Mouse (Mus musculus): ENCODE results near the gene Snrpf. TPM values are rescaled to one million over a fixed set of nuclear protein-coding genes. Genes with fewer than 3 reads are reported as not detected.

Snrpf gene
- total and polyA plus RNA-seq, 3 experiments: 144 to 186 (median 184) TPM

- Histone ChIP-seq H3K79me2 (replicated peaks; ENCODE audit: control insufficient read depth, extremely low read depth, insufficient read depth, poor library complexity, severe bottlenecking) (no peaks in the 10 kb centered on the region), H3K27me3 (replicated peaks) (no peaks in the 10 kb centered on the region), H3K4me2 (ENCODE audit: insufficient read depth, low read depth, poor library complexity, severe bottlenecking) (peak within 1 kb of the TSS; percentile 73), H3K4me1 (ENCODE audit: control insufficient read depth in 1 of 2, insufficient read depth in 2 of 2) (peaks cover 0 to 40% of the 10 kb centered on the region in 2 experiments; a peak in 3 of 4 replicates), H3K4me3 (replicated peaks in 1 of 3; ENCODE audit: low read depth in 2 of 3, low read length in 2 of 3, poor library complexity in 1 of 3) (peak within 1 kb of the TSS; percentile 46 to 77 (median 56)), H3K9ac (ENCODE audit: insufficient read depth, low read depth) (peak within 1 kb of the TSS; percentile 85), H3K36me3 (replicated peaks in 1 of 2; ENCODE audit: control insufficient read depth in 1 of 2, insufficient read depth in 1 of 2, low read length in 1 of 2) (no peaks in the 10 kb centered on the region), H3K27ac (ENCODE audit: insufficient read depth, low read depth) (peak within 1 kb of the TSS; percentile 99), H3K9me3 (replicated peaks; ENCODE audit: low read length) (no peaks in the 10 kb centered on the region)
- dilution Hi-C loops (cut with MboI; ENCODE audit: extremely low pct_ligation_motif_present, extremely low pct_unique_long_range_greater_than_20kb, low sequenced_read_pairs): no loop called here
- peak; percentile 48 for DNase-seq (ENCODE audit: extremely low read depth)
- in situ Hi-C loops (cut with MboI; ENCODE audit: low pct_ligation_motif_present, low pct_unique_long_range_greater_than_20kb, low sequenced_read_pairs): loop anchor here (5.0 kb wide), 1 partner anchor 37 kb away; no protein-coding TSS in a partner anchor
- 0 out of 2 replicates have a peak, but pooled peaks have one; percentile 6 for TF ChIP-seq EP300 (IDR thresholded peaks at IDR 0.05; ENCODE audit: low read length)
- TF ChIP-seq MAX (IDR thresholded peaks at IDR 0.05; ENCODE audit: low read length): peak; percentile 56
- peak; percentile 20 for TF ChIP-seq POLR2A (IDR thresholded peaks at IDR 0.05; ENCODE audit: low read depth, low read length)
- no peak for TF ChIP-seq MAFK (IDR thresholded peaks at IDR 0.05; ENCODE audit: insufficient replicate concordance, low read length)
- TF ChIP-seq TBP (conservative IDR thresholded peaks at IDR 0.05; ENCODE audit: low read depth, low read length): peak; percentile 63; the same call in 1 of the 2 replicates
- no peak for TF ChIP-seq JUND (conservative IDR thresholded peaks at IDR 0.05; ENCODE audit: low read depth, low read length)
- TF ChIP-seq ZC3H11A (IDR thresholded peaks at IDR 0.05; ENCODE audit: low read depth, low read length): no peak
- peak; percentile 16; the same call in 1 of the 2 replicates for TF ChIP-seq BHLHE40 (IDR thresholded peaks at IDR 0.05; ENCODE audit: low read depth, low read length)
These were observed 48.9 kb downstream of the Snrpf start, which contains the start of gene Ccdc38 for GRCm38 (mm10) chr10:93540431-93541210. Ccdc38 (plus strand) TSS chr10:93540632.

GRCm38 (mm10) chr10:93539775-93540430 lies 49.6 kb downstream of the Snrpf start, which contains the start of gene Amdhd1:
Amdhd1 (minus strand) TSS chr10:93540033.
- no peaks in the 10 kb centered on the region for H3K27me3 ChIP-seq (replicated peaks)
- H3K4me2 ChIP-seq (ENCODE audit: insufficient read depth, low read depth, poor library complexity, severe bottlenecking): peak within 1 kb of the TSS; percentile 73
- H3K36me3 ChIP-seq (replicated peaks in 1 of 2; ENCODE audit: control insufficient read depth in 1 of 2, insufficient read depth in 1 of 2, low read length in 1 of 2): no peaks in the 10 kb centered on the region
- peak within 1 kb of the TSS; percentile 99 for H3K27ac ChIP-seq (ENCODE audit: insufficient read depth, low read depth)
- no peaks in the 10 kb centered on the region for H3K9me3 ChIP-seq (replicated peaks; ENCODE audit: low read length)
- DNase-seq (ENCODE audit: extremely low read depth): peak; percentile 89
- peak within 1 kb of the TSS; percentile 46 to 77 (median 56) for H3K4me3 ChIP-seq (replicated peaks in 1 of 3; ENCODE audit: low read depth in 2 of 3, low read length in 2 of 3, poor library complexity in 1 of 3)
- dilution Hi-C loops (cut with MboI; ENCODE audit: extremely low pct_ligation_motif_present, extremely low pct_unique_long_range_greater_than_20kb, low sequenced_read_pairs) (no loop called here), in situ Hi-C loops (cut with MboI; ENCODE audit: low pct_ligation_motif_present, low pct_unique_long_range_greater_than_20kb, low sequenced_read_pairs) (loop anchor here (5.0 kb wide), 1 partner anchor 37 kb away; no protein-coding TSS in a partner anchor)
- peak within 1 kb of the TSS; percentile 85 for H3K9ac ChIP-seq (ENCODE audit: insufficient read depth, low read depth)
- peaks cover 0 to 36% of the 10 kb centered on the region in 2 experiments; a peak in 3 of 4 replicates for H3K4me1 ChIP-seq (ENCODE audit: control insufficient read depth in 1 of 2, insufficient read depth in 2 of 2)
- H3K79me2 ChIP-seq (replicated peaks; ENCODE audit: control insufficient read depth, extremely low read depth, insufficient read depth, poor library complexity, severe bottlenecking): no peaks in the 10 kb centered on the region
- TF ChIP-seq NELFE (IDR thresholded peaks at IDR 0.05; ENCODE audit: low read depth, low read length): peak; percentile 65
- peak; percentile 43; the same call in 1 of the 2 replicates for TF ChIP-seq POLR2A (IDR thresholded peaks at IDR 0.05; ENCODE audit: low read depth, low read length)
- no peak for TF ChIP-seq MAFK (IDR thresholded peaks at IDR 0.05; ENCODE audit: insufficient replicate concordance, low read length)
- TF ChIP-seq ELF1 (IDR thresholded peaks at IDR 0.05; ENCODE audit: low read depth, low read length): peak; percentile 71
- peak; percentile 74 for TF ChIP-seq MAX (IDR thresholded peaks at IDR 0.05; ENCODE audit: low read length)
- peak; percentile 33; the same call in 1 of the 2 replicates for TF ChIP-seq ETS1 (conservative IDR thresholded peaks at IDR 0.05; ENCODE audit: low read depth, low read length)
- 0 out of 2 replicates have a peak, but pooled peaks have one; percentile 52 for TF ChIP-seq E2F4 (IDR thresholded peaks at IDR 0.05; ENCODE audit: insufficient replicate concordance, low read depth, low read length)
- TF ChIP-seq ZC3H11A (IDR thresholded peaks at IDR 0.05; ENCODE audit: low read depth, low read length): peak; percentile 61
- TF ChIP-seq MYC (IDR thresholded peaks at IDR 0.05; ENCODE audit: low read depth, low read length): 0 out of 2 replicates have a peak, but pooled peaks have one; percentile 46
- TF ChIP-seq CTCF (conservative IDR thresholded peaks at IDR 0.05 in 1 of 2, IDR thresholded peaks at IDR 0.05 in 1 of 2; ENCODE audit: low read depth in 2 of 2, low read length in 2 of 2): peak in 1 of 2 experiments; percentile 99; a peak in 2 of 4 replicates
- TF ChIP-seq ZNF384 (IDR thresholded peaks at IDR 0.05; ENCODE audit: low read depth, low read length): no peak; the same call in 1 of the 2 replicates
- peak; percentile 67 for TF ChIP-seq MEF2A (IDR thresholded peaks at IDR 0.05; ENCODE audit: borderline replicate concordance, low read depth, low read length)
- TF ChIP-seq SMC3 (IDR thresholded peaks at IDR 0.05; ENCODE audit: low read depth, low read length): peak; percentile 96
- peak; percentile 51; the same call in 1 of the 2 replicates for TF ChIP-seq SIN3A (IDR thresholded peaks at IDR 0.05; ENCODE audit: low read length)
- no peak for TF ChIP-seq USF2 (conservative IDR thresholded peaks at IDR 0.05; ENCODE audit: low read depth, low read length)
- peak; percentile 76 for TF ChIP-seq TCF12 (IDR thresholded peaks at IDR 0.05; ENCODE audit: low read depth, low read length)
- peak; percentile 93 for TF ChIP-seq UBTF (IDR thresholded peaks at IDR 0.05; ENCODE audit: low read depth, low read length)
- TF ChIP-seq KAT2A (IDR thresholded peaks at IDR 0.05; ENCODE audit: insufficient replicate concordance, low read length): no peak
- peak; percentile 78 for TF ChIP-seq MAZ (IDR thresholded peaks at IDR 0.05; ENCODE audit: low read depth, low read length)
- no peak for TF ChIP-seq ZKSCAN1 (IDR thresholded peaks at IDR 0.05; ENCODE audit: borderline replicate concordance, low read depth, low read length)
- TF ChIP-seq IRF4 (IDR thresholded peaks at IDR 0.05; ENCODE audit: low read depth, low read length): peak; percentile 70; the same call in 1 of the 2 replicates
- TF ChIP-seq ZMIZ1 (IDR thresholded peaks at IDR 0.05; ENCODE audit: low read depth, low read length): no peak
- peak; percentile 100 for TF ChIP-seq BHLHE40 (IDR thresholded peaks at IDR 0.05; ENCODE audit: low read depth, low read length)
- 0 out of 2 replicates have a peak, but pooled peaks have one; percentile 71 for TF ChIP-seq RCOR1 (conservative IDR thresholded peaks at IDR 0.05; ENCODE audit: low read depth, low read length)
